Mouse (Mus musculus): ENCODE data around the gene Magea1.

Gene Magea1

GRCm38 (mm10) chrX:155089693-155090092 lies at the start of gene Magea1:
Magea1 (minus strand) TSS chrX:155089793.
- no CpG with 5 or more reads among the region's 2 CpGs for WGBS

- WGBS = 85% methylated on average over 3 of the region's 3 CpGs
These were observed 38.7 kb upstream of the Magea1 start, which contains the start of gene Cldn34b2 for GRCm38 (mm10) chrX:155128312-155128711. Cldn34b2 (minus strand) TSS chrX:155128412.

- WGBS = 75% methylated on average over 4 of the region's 4 CpGs
These were observed 4.0 kb upstream of the Magea1 start, which contains the start of gene Magea2 for GRCm38 (mm10) chrX:155093566-155093965. Magea2 (minus strand) TSS chrX:155093666.

- WGBS = 86% methylated on average over 16 of the region's 16 CpGs
These were observed 26.5 kb downstream of the Magea1 start, which contains the start of gene Magea5 for GRCm38 (mm10) chrX:155063045-155063444. Magea5 (minus strand) TSS chrX:155063145.

Data from cerebral cortex, adult 2 months (tissue).